Mouse (Mus musculus) limb, embryonic 10.5 days (tissue): ENCODE results near the gene Hrh2. TPM values are rescaled to one million over a fixed set of nuclear protein-coding genes. Genes with fewer than 3 reads are reported as not detected.

ENCODE experiments used
- DNase-seq: peaks from one replicate; pipeline ENCODE4 v3.0.0-alpha.2; 2017; ENCODE audit warnings: low spot score
- H3K27ac ChIP-seq: fragments of 300-500 bp; sonication (generic); 2 replicates; pipeline ENCODE4 v1.5.1; 2016; ENCODE audit warnings: mild to moderate bottlenecking
- H3K27me3 ChIP-seq: fragments of 300-500 bp; sonication (generic); 2 replicates; pipeline ENCODE4 v1.6.1; 2016; ENCODE audit warnings: low read depth, mild to moderate bottlenecking; ENCODE audit not compliant: poor library complexity, severe bottlenecking
- H3K36me3 ChIP-seq: fragments of 300-500 bp; sonication (generic); 2 replicates; pipeline ENCODE4 v1.6.1; 2016; ENCODE audit warnings: mild to moderate bottlenecking, moderate library complexity
- H3K4me1 ChIP-seq: fragments of 300-500 bp; sonication (generic); 2 replicates; pipeline ENCODE4 v1.6.1; 2016
- H3K4me3 ChIP-seq: fragments of 300-500 bp; sonication (generic); 2 replicates; pipeline ENCODE4 v1.5.1; 2016; ENCODE audit warnings: mild to moderate bottlenecking, moderate library complexity
- H3K9me3 ChIP-seq: fragments of 300-500 bp; sonication (generic); replicated peaks from 2 replicates; pipeline ENCODE4 v1.6.1; 2016; ENCODE audit warnings: mild to moderate bottlenecking
- WGBS: fragments of 180-500 bp; shearing (Covaris S2); methylation state at CpG from one replicate; pipeline ENCODE4 v1.1.7; 2016; 5-methylcytosine and 5-hydroxymethylcytosine counted together
- polyA plus RNA-seq: library from polyadenylated mRNA; unstranded; fragments of >200 nt; fragmentation: Nextera tagmentation; extraction: Ambion mirVana; gene quantifications from 2 replicates; pipeline ENCODE4 v1.2.1, GENCODE M21; 2016

Gene Hrh2
- polyA plus RNA-seq, 1 experiment from 2014 or later: 0.05 TPM

GRCm38 (mm10) chr13:54206140-54206753 lies 14.3 kb downstream of the Hrh2 start:
- no peak for DNase-seq
- no peaks in the 10 kb centered on the region for H3K27me3 ChIP-seq
- no peak overlapping the region for H3K27ac ChIP-seq
- H3K36me3 ChIP-seq: no peaks in the 10 kb centered on the region
- WGBS: 76% methylated on average over 9 of the region's 9 CpGs
- no peaks in the 10 kb centered on the region for H3K9me3 ChIP-seq
- no peak overlapping the region for H3K4me3 ChIP-seq
- H3K4me1 ChIP-seq: no peaks in the 10 kb centered on the region

- H3K4me1 ChIP-seq: no peaks in the 10 kb centered on the region
- H3K36me3 ChIP-seq: no peaks in the 10 kb centered on the region
- H3K27ac ChIP-seq: no peak overlapping the region
- 68% methylated on average over 8 of the region's 8 CpGs for WGBS
- H3K9me3 ChIP-seq: no peaks in the 10 kb centered on the region
- no peak for DNase-seq
- no peak overlapping the region for H3K4me3 ChIP-seq
- H3K27me3 ChIP-seq: no peaks in the 10 kb centered on the region
Observed at GRCm38 (mm10) chr13:54209476-54210253, 17.7 kb downstream of the Hrh2 start.

GRCm38 (mm10) chr13:54211528-54212488 lies 19.9 kb downstream of the Hrh2 start:
- Histone ChIP-seq H3K36me3 (no peaks in the 10 kb centered on the region), H3K4me1 (no peaks in the 10 kb centered on the region), H3K27me3 (no peaks in the 10 kb centered on the region), H3K4me3 (no peak overlapping the region), H3K9me3 (no peaks in the 10 kb centered on the region), H3K27ac (no peak overlapping the region)
- WGBS: 56% methylated on average over 10 of the region's 10 CpGs
- DNase-seq: no peak

GRCm38 (mm10) chr13:54212516-54212915 lies 20.6 kb downstream of the Hrh2 start:
- Histone ChIP-seq H3K4me1 (no peaks in the 10 kb centered on the region), H3K4me3 (no peak overlapping the region), H3K36me3 (no peaks in the 10 kb centered on the region), H3K27me3 (no peaks in the 10 kb centered on the region), H3K27ac (no peak overlapping the region), H3K9me3 (no peaks in the 10 kb centered on the region)
- DNase-seq: no peak
- 66% methylated on average over 5 of the region's 5 CpGs for WGBS

- DNase-seq: no peak
- no peak overlapping the region for H3K27ac ChIP-seq
- 61% methylated on average over 5 of the region's 5 CpGs for WGBS
- H3K4me1 ChIP-seq: no peaks in the 10 kb centered on the region
- no peaks in the 10 kb centered on the region for H3K9me3 ChIP-seq
- H3K36me3 ChIP-seq: no peaks in the 10 kb centered on the region
- no peak overlapping the region for H3K4me3 ChIP-seq
- H3K27me3 ChIP-seq: no peaks in the 10 kb centered on the region
Observed at GRCm38 (mm10) chr13:54215266-54215665, 23.3 kb downstream of the Hrh2 start.

- Histone ChIP-seq H3K27me3 (no peaks in the 10 kb centered on the region), H3K27ac (no peak overlapping the region), H3K4me1 (no peaks in the 10 kb centered on the region), H3K9me3 (no peaks in the 10 kb centered on the region), H3K36me3 (no peaks in the 10 kb centered on the region), H3K4me3 (no peak overlapping the region)
- WGBS: 41% methylated on average over 7 of the region's 7 CpGs
- DNase-seq: no peak
Observed at GRCm38 (mm10) chr13:54215777-54216316, 23.9 kb downstream of the Hrh2 start.

- 88% methylated on average over 1 of the region's 1 CpGs for WGBS
Observed at GRCm38 (mm10) chr13:54218341-54218740, 26.4 kb downstream of the Hrh2 start.

GRCm38 (mm10) chr13:54221631-54222179 lies 29.8 kb downstream of the Hrh2 start:
- Histone ChIP-seq H3K36me3 (no peaks in the 10 kb centered on the region), H3K27me3 (no peaks in the 10 kb centered on the region)
- 83% methylated on average over 4 of the region's 4 CpGs for WGBS

More at GRCm38 (mm10) chr13:54218341-54218740, 26.4 kb downstream of the Hrh2 start:
- Histone ChIP-seq H3K27me3 (no peaks in the 10 kb centered on the region), H3K4me3 (no peak overlapping the region), H3K36me3 (no peaks in the 10 kb centered on the region), H3K9me3 (no peaks in the 10 kb centered on the region), H3K4me1 (no peaks in the 10 kb centered on the region), H3K27ac (no peak overlapping the region)
- DNase-seq: no peak

GRCm38 (mm10) chr13:54222921-54223769 lies 31.2 kb downstream of the Hrh2 start:
- DNase-seq: no peak
- whole genome bisulfite sequencing: 61% methylated on average over 13 of the region's 13 CpGs
- H3K4me3 ChIP-seq: no peak overlapping the region
- H3K36me3 ChIP-seq: no peaks in the 10 kb centered on the region
- H3K9me3 ChIP-seq: no peaks in the 10 kb centered on the region
- H3K27me3 ChIP-seq: no peaks in the 10 kb centered on the region
- peaks cover 4% of the 10 kb centered on the region; the same call in 1 of the 2 replicates for H3K4me1 ChIP-seq
- H3K27ac ChIP-seq: no peak overlapping the region

More at GRCm38 (mm10) chr13:54221631-54222179, 29.8 kb downstream of the Hrh2 start:
- Histone ChIP-seq H3K4me1 (peaks cover 4% of the 10 kb centered on the region; the same call in 1 of the 2 replicates), H3K9me3 (no peaks in the 10 kb centered on the region), H3K27ac (no peak overlapping the region), H3K4me3 (no peak overlapping the region)
- no peak for DNase-seq

GRCm38 (mm10) chr13:54227916-54228483 lies 36.1 kb downstream of the Hrh2 start:
- peak; percentile 48 for DNase-seq
- no peaks in the 10 kb centered on the region for H3K36me3 ChIP-seq
- no peak overlapping the region for H3K4me3 ChIP-seq
- 27% methylated on average over 13 of the region's 13 CpGs for WGBS
- H3K27me3 ChIP-seq: no peaks in the 10 kb centered on the region
- peaks cover 4% of the 10 kb centered on the region for H3K4me1 ChIP-seq
- no peaks in the 10 kb centered on the region for H3K9me3 ChIP-seq
- no peak overlapping the region for H3K27ac ChIP-seq

GRCm38 (mm10) chr13:54230081-54230480 lies 38.2 kb downstream of the Hrh2 start:
- DNase-seq: no peak
- H3K9me3 ChIP-seq: no peaks in the 10 kb centered on the region
- H3K27me3 ChIP-seq: no peaks in the 10 kb centered on the region
- 88% methylated on average over 6 of the region's 6 CpGs for WGBS
- peaks cover 4% of the 10 kb centered on the region for H3K4me1 ChIP-seq
- H3K36me3 ChIP-seq: no peaks in the 10 kb centered on the region
- no peak overlapping the region for H3K4me3 ChIP-seq
- no peak overlapping the region for H3K27ac ChIP-seq
